Mouse (Mus musculus): ENCODE results near the gene Il1f10. TPM values are rescaled to one million over a fixed set of nuclear protein-coding genes. Genes with fewer than 3 reads are reported as not detected.

Il1f10 gene
- polyA plus RNA-seq (2017; shearing (Covaris generic)) = not detected

DNA sequence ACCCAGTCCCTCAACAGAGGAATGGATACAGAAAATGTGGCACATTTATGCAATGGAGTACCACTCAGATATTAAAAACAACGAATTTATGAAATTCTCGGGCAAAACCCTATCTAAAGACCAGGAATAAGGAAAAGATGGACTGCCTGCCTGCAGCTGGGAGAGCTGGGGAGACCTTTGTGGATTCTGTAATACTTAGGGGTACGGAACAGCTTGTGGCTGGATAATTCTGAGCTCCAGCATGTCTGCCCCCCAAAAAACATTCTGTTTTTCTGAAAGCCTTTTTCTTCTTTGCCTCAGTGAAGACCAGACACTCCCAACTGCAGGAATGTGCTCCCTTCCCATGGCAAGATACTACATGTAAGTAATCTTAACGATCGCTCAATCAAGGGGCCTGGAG, at the start of gene Il1f10:
Gene Il1f10 (plus strand): TSS at position 301 of the 400 bp plus-strand sequence.

DNA sequence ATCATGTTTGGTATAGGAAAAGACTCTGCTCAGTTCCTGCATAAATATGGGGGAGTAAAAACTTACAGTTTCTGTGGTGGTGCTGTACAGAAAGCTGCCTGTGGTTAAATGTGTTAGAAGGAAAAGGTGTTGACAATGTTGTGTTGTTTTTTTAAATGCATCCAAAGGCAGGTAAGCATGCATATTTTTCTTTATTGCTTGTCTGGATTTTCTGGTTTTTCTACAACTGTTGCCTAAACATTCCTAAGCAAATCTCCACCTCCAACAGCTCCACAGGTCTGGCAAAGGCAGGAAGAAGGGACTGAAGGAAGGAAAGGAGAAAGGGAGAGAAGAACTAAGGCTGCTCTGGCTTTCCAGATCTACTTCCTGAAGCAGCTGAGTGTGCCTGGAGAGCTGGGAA, 14.3 kb upstream of the Il1f10 start, which contains the start of gene Il1f5:
Gene Il1f5 (plus strand): TSS at position 301 of the 400 bp plus-strand sequence.

DNA sequence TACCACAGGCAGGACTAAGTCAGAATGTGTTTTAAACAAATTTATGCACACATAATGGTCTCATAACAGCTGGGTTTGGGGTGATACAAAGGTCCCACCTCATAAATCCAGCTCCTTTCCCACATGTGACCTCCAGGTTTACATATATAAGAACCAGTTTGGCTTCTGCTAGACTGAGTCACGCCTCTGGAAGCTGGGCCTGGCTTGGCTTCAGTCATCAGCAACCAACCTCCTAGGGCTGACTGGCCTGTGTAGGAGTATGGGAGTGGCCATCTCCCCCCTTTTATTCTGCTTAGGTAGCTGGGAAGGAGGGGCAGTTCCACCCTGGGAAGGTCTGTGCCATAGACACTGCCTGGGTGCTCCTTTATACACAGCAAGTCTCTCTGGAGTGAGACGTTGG, 45.5 kb downstream of the Il1f10 start, which contains the start of gene Il1rn:
Gene Il1rn (plus strand): TSS at position 309 of the 400 bp plus-strand sequence.

Other genes with a start within 250 kb of the Il1f10 start
- not detected for gene Hnmt, start 241.8 kb upstream of the Il1f10 start, polyA plus RNA-seq (2017; shearing (Covaris generic))
- gene Tbpl2, start 194.6 kb upstream of the Il1f10 start, polyA plus RNA-seq (2017; shearing (Covaris generic)) = not detected
- gene Il1f8, start 138.0 kb upstream of the Il1f10 start, polyA plus RNA-seq (2017; shearing (Covaris generic)) = not detected
- gene Il1f9, start 104.7 kb upstream of the Il1f10 start, polyA plus RNA-seq (2017; shearing (Covaris generic)) = not detected
- not detected for gene Il1f6, start 75.8 kb upstream of the Il1f10 start, polyA plus RNA-seq (2017; shearing (Covaris generic))
- gene Il1f5, start 14.2 kb upstream of the Il1f10 start, polyA plus RNA-seq (2017; shearing (Covaris generic)) = not detected
- 2.5 TPM for gene Il1rn, start 45.7 kb downstream of the Il1f10 start, polyA plus RNA-seq (2017; shearing (Covaris generic))
- gene Psd4, start 76.4 kb downstream of the Il1f10 start, polyA plus RNA-seq (2017; shearing (Covaris generic)) = 210 TPM
- not detected for gene Pax8, start 184.4 kb downstream of the Il1f10 start, polyA plus RNA-seq (2017; shearing (Covaris generic))